Mouse (Mus musculus): ENCODE data around the gene Cdhr2. TPM values are rescaled to one million over a fixed set of nuclear protein-coding genes. Genes with fewer than 3 reads are reported as not detected.

Gene Cdhr2
- polyA plus RNA-seq, 1 experiment from 2014 or later: 0.15 TPM

GRCm38 (mm10) chr13:54767012-54767411 is 65.8 kb downstream of the Cdhr2 start:
- H3K36me3 ChIP-seq: no peaks in the 10 kb centered on the region
- H3K9me3 ChIP-seq: no peaks in the 10 kb centered on the region
- no peak overlapping the region for H3K4me3 ChIP-seq (replicated peaks)
- H3K4me2 ChIP-seq (replicated peaks): no peak overlapping the region; the same call in 1 of the 2 replicates
- 83% methylated on average over 4 of the region's 4 CpGs for WGBS
- H3K27ac ChIP-seq: no peak overlapping the region
- ATAC-seq: no peak
- peaks cover 16% of the 10 kb centered on the region for H3K4me1 ChIP-seq (replicated peaks)
- no peak overlapping the region for H3K9ac ChIP-seq (replicated peaks)
- peaks cover 59% of the 10 kb centered on the region for H3K27me3 ChIP-seq

GRCm38 (mm10) chr13:54780592-54780991 is 79.3 kb downstream of the Cdhr2 start:
- 76% methylated on average over 3 of the region's 3 CpGs for WGBS
- peak overlapping the region; percentile 44; the same call in 1 of the 2 replicates for H3K27ac ChIP-seq
- no peak for ATAC-seq

GRCm38 (mm10) chr13:54781086-54781485 is 79.8 kb downstream of the Cdhr2 start:
- Histone ChIP-seq H3K27ac (peak overlapping the region; percentile 44; the same call in 1 of the 2 replicates), H3K9ac (replicated peaks) (no peak overlapping the region), H3K4me1 (replicated peaks) (peaks cover 6% of the 10 kb centered on the region; the same call in 1 of the 2 replicates), H3K9me3 (no peaks in the 10 kb centered on the region), H3K36me3 (no peaks in the 10 kb centered on the region), H3K27me3 (no peaks in the 10 kb centered on the region), H3K4me3 (replicated peaks) (no peak overlapping the region), H3K4me2 (replicated peaks) (no peak overlapping the region)
- ATAC-seq: no peak
- 92% methylated on average over 3 of the region's 3 CpGs for WGBS

More at GRCm38 (mm10) chr13:54780592-54780991, 79.3 kb downstream of the Cdhr2 start:
- H3K36me3 ChIP-seq: no peaks in the 10 kb centered on the region
- no peak overlapping the region for H3K4me2 ChIP-seq (replicated peaks)
- H3K9ac ChIP-seq (replicated peaks): no peak overlapping the region
- peaks cover 6% of the 10 kb centered on the region; the same call in 1 of the 2 replicates for H3K4me1 ChIP-seq (replicated peaks)
- H3K9me3 ChIP-seq: no peaks in the 10 kb centered on the region
- H3K4me3 ChIP-seq (replicated peaks): no peak overlapping the region
- H3K27me3 ChIP-seq: no peaks in the 10 kb centered on the region

GRCm38 (mm10) chr13:54783235-54783634 is 82.0 kb downstream of the Cdhr2 start:
- WGBS: 37% methylated on average over 2 of the region's 2 CpGs
- no peaks in the 10 kb centered on the region for H3K27me3 ChIP-seq
- H3K36me3 ChIP-seq: no peaks in the 10 kb centered on the region
- no peak overlapping the region for H3K27ac ChIP-seq
- no peak overlapping the region for H3K4me2 ChIP-seq (replicated peaks)
- no peaks in the 10 kb centered on the region for H3K9me3 ChIP-seq
- no peak overlapping the region for H3K9ac ChIP-seq (replicated peaks)
- H3K4me3 ChIP-seq (replicated peaks): no peak overlapping the region
- ATAC-seq: no peak
- peaks cover 6% of the 10 kb centered on the region; the same call in 1 of the 2 replicates for H3K4me1 ChIP-seq (replicated peaks)

- Histone ChIP-seq H3K36me3 (no peaks in the 10 kb centered on the region), H3K4me1 (replicated peaks) (peaks cover 6% of the 10 kb centered on the region; the same call in 1 of the 2 replicates), H3K27me3 (no peaks in the 10 kb centered on the region), H3K9me3 (no peaks in the 10 kb centered on the region), H3K9ac (replicated peaks) (no peak within 1 kb of the TSS), H3K27ac (no peak within 1 kb of the TSS), H3K4me2 (replicated peaks) (no peak within 1 kb of the TSS), H3K4me3 (replicated peaks) (no peak within 1 kb of the TSS)
- ATAC-seq: no peak
- WGBS: 90% methylated on average over 4 of the region's 4 CpGs
These were observed 82.4 kb downstream of the Cdhr2 start, which contains the start of gene Eif4e1b for GRCm38 (mm10) chr13:54783698-54784097. Eif4e1b (plus strand) TSS chr13:54783998.

Other genes with a start within 250 kb of the Cdhr2 start
- gene Thoc3, start 232.6 kb upstream of the Cdhr2 start, polyA plus RNA-seq (2015; fragmentation: Nextera tagmentation; extraction: Ambion mirVana): 121 and 126 TPM in 2 replicates
- 18.9 and 21.3 TPM in 2 replicates for gene Simc1, start 197.7 kb upstream of the Cdhr2 start, polyA plus RNA-seq (2015; fragmentation: Nextera tagmentation; extraction: Ambion mirVana)
- 269 and 271 TPM in 2 replicates for gene 4833439L19Rik, start 136.0 kb upstream of the Cdhr2 start, polyA plus RNA-seq (2015; fragmentation: Nextera tagmentation; extraction: Ambion mirVana)
- gene Arl10, start 126.4 kb upstream of the Cdhr2 start, polyA plus RNA-seq (2015; fragmentation: Nextera tagmentation; extraction: Ambion mirVana): 76.0 and 84.9 TPM in 2 replicates
- 51.2 and 53.2 TPM in 2 replicates for gene Nop16, start 111.4 kb upstream of the Cdhr2 start, polyA plus RNA-seq (2015; fragmentation: Nextera tagmentation; extraction: Ambion mirVana)
- 212 and 224 TPM in 2 replicates for gene Higd2a, start 111.3 kb upstream of the Cdhr2 start, polyA plus RNA-seq (2015; fragmentation: Nextera tagmentation; extraction: Ambion mirVana)
- 84.2 and 91.1 TPM in 2 replicates for gene Cltb, start 90.1 kb upstream of the Cdhr2 start, polyA plus RNA-seq (2015; fragmentation: Nextera tagmentation; extraction: Ambion mirVana)
- gene Faf2, start 79.7 kb upstream of the Cdhr2 start, polyA plus RNA-seq (2015; fragmentation: Nextera tagmentation; extraction: Ambion mirVana): 74.9 and 79.7 TPM in 2 replicates
- 93.7 and 109 TPM in 2 replicates for gene Rnf44, start 7.6 kb upstream of the Cdhr2 start, polyA plus RNA-seq (2015; fragmentation: Nextera tagmentation; extraction: Ambion mirVana)
- 5.1 and 5.8 TPM in 2 replicates for gene Gprin1, start 48.4 kb downstream of the Cdhr2 start, polyA plus RNA-seq (2015; fragmentation: Nextera tagmentation; extraction: Ambion mirVana)
- gene Sncb, start 65.1 kb downstream of the Cdhr2 start, polyA plus RNA-seq (2015; fragmentation: Nextera tagmentation; extraction: Ambion mirVana): 8.9 and 10.0 TPM in 2 replicates
- not detected in 2 replicates for gene Eif4e1b, start 82.5 kb downstream of the Cdhr2 start, polyA plus RNA-seq (2015; fragmentation: Nextera tagmentation; extraction: Ambion mirVana)
- 28.3 and 30.5 TPM in 2 replicates for gene Tspan17, start 87.9 kb downstream of the Cdhr2 start, polyA plus RNA-seq (2015; fragmentation: Nextera tagmentation; extraction: Ambion mirVana)
- 5.9 and 7.3 TPM in 2 replicates for gene Unc5a, start 247.9 kb downstream of the Cdhr2 start, polyA plus RNA-seq (2015; fragmentation: Nextera tagmentation; extraction: Ambion mirVana)